Comparison of ENCODE assay signal across 18 mouse cellular contexts in the genomic region with DNA sequence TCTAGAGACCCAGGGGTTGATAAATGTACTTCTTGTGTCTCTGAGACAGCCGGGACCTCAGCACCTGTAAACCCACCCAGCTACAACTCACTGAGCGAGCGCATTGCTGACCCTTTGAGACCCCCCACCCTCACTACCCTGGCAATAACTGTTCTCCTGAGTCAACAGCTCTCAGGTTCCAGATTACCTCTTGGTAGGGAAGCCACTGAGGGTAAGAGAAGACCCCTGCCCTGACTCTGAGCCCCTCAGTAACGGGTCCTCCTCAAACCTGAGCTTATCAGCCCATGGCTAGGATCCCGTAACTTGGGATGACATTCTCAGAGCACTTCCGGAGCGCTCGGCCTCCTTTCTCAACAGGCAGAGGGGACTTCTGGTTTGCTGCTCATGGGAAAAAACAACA.
DNase-seq lines count a peak whose midpoint lies in the region; ATAC-seq lines count a peak whose summit lies in the region.
"Had no signal": no experiment of that assay in that cellular context is flagged by ENCODE, and none has a peak within 500 bp of the region (broad histone marks: within the 10 kb centered on the region; RNA-seq: fewer than 3 reads in every experiment).

No protein-coding gene starts in this region.

- no peaks in the 10 kb centered on the region for H3K36me3 ChIP-seq in heart, embryonic 10.5 days
- no peaks in the 10 kb centered on the region for H3K36me3 ChIP-seq in limb, embryonic 11.5 days (ENCODE audit: control insufficient read depth, insufficient read depth, low read length)
- H3K36me3 ChIP-seq: hindbrain, embryonic 12.5 days; neural tube, embryonic 15.5 days; stomach, embryonic 15.5 days had no signal

- H3K4me1 ChIP-seq in heart, embryonic 10.5 days = no peaks in the 10 kb centered on the region
- peaks cover 25% of the 10 kb centered on the region for H3K4me1 ChIP-seq in limb, embryonic 11.5 days (ENCODE audit: control insufficient read depth, insufficient read depth, low read length)
- H3K4me1 ChIP-seq: stomach, embryonic 15.5 days had no signal

- peak; percentile 35 for DNase-seq in embryo, embryonic 10.5 days (ENCODE audit: low spot score)
- no peak for DNase-seq in embryo, embryonic 10 days (ENCODE audit: low spot score)
- DNase-seq in heart, embryonic 10.5 days (ENCODE audit: low spot score) = no peak
- DNase-seq in heart, postnatal 4 days = no peak
- DNase-seq in limb, embryonic 11.5 days (ENCODE audit: low spot score) = peak; percentile 52
- DNase-seq in left cerebral cortex, postnatal 4 days = no peak
- DNase-seq in layer of hippocampus, adult 9-11 months = no peak
- DNase-seq: cerebellum, adult 18-20 months; cerebellum, postnatal 25 days; thymus, postnatal 36 days had no signal

- intact Hi-C loops in left cerebral cortex, postnatal 4 days (cut with DNase I) = no loop called here

- H3K27ac ChIP-seq in heart, embryonic 10.5 days = 0 out of 2 replicates have a peak overlapping the region, but pooled peaks have one; percentile 5
- H3K27ac ChIP-seq in limb, embryonic 11.5 days (replicated peaks; ENCODE audit: low read depth, low read length) = peak overlapping the region; percentile 89
- H3K27ac ChIP-seq: hindbrain, embryonic 12.5 days; macrophage; neural tube, embryonic 15.5 days; stomach, embryonic 15.5 days had no signal

- WGBS in heart, embryonic 10.5 days = 60% methylated on average over 8 of the region's 8 CpGs
- 13% methylated on average over 8 of the region's 8 CpGs for WGBS in limb, embryonic 11.5 days

- no peak overlapping the region for H3K4me3 ChIP-seq in heart, embryonic 10.5 days
- H3K4me3 ChIP-seq in limb, embryonic 11.5 days (ENCODE audit: low read depth, low read length) = no peak overlapping the region
- H3K4me3 ChIP-seq: hindbrain, embryonic 12.5 days; neural tube, embryonic 15.5 days; stomach, embryonic 15.5 days had no signal

- no peak for ATAC-seq in limb, embryonic 11.5 days (ENCODE audit: insufficient number of reproducible peaks, low FRiP score, low TSS enrichment, low read depth)
- ATAC-seq: inflammation-experienced regulatory T-cells, adult 6 months; lung, postnatal 0 days had no signal

- no peak overlapping the region for H3K4me2 ChIP-seq in limb, embryonic 11.5 days (ENCODE audit: low read depth, severe bottlenecking)
- H3K4me2 ChIP-seq: heart, embryonic 11.5 days; hindbrain, embryonic 12.5 days; midbrain, embryonic 11.5 days; neural tube, embryonic 15.5 days; stomach, embryonic 15.5 days had no signal

- H3K9ac ChIP-seq in limb, embryonic 11.5 days (ENCODE audit: low read length) = peak overlapping the region; percentile 5; the same call in 1 of the 2 replicates
- H3K9ac ChIP-seq: hindbrain, embryonic 12.5 days; neural tube, embryonic 15.5 days; stomach, embryonic 15.5 days had no signal

- H3K27me3 ChIP-seq in heart, embryonic 10.5 days (ENCODE audit: insufficient read depth, poor library complexity, severe bottlenecking) = peaks cover 44% of the 10 kb centered on the region
- no peaks in the 10 kb centered on the region for H3K27me3 ChIP-seq in limb, embryonic 11.5 days (ENCODE audit: control insufficient read depth, insufficient read depth, low read length)
- H3K27me3 ChIP-seq: stomach, embryonic 15.5 days had no signal

- H3K9me3 ChIP-seq in heart, embryonic 10.5 days = 0 out of 2 replicates have a peak, but pooled peaks cover 2% of the 10 kb centered on the region
- H3K9me3 ChIP-seq in limb, embryonic 11.5 days (ENCODE audit: control insufficient read depth, low read length) = no peaks in the 10 kb centered on the region
- H3K9me3 ChIP-seq: hindbrain, embryonic 12.5 days; neural tube, embryonic 15.5 days; stomach, embryonic 15.5 days had no signal

Comparison
In these comparisons a context has a peak if more than half of its experiments do, and no peak if none do; other contexts are left out.
1. DNase-seq: peak in embryo, embryonic 10.5 days (single experiment) and limb, embryonic 11.5 days (single experiment); none in embryo, embryonic 10 days (single experiment), heart, embryonic 10.5 days (single experiment), heart, postnatal 4 days (single experiment), left cerebral cortex, postnatal 4 days (single experiment) and layer of hippocampus, adult 9-11 months (single experiment).